Mouse (Mus musculus) liver, adult 2 months (tissue): ENCODE results near the gene Trio.

Experiments
- CTCF ChIP-seq: fragments of 200-500 bp; IDR thresholded peaks from 2 replicates; pipeline ENCODE4 v1.5.1; 2011; ENCODE audit warnings: low read depth, low read length, control low read depth
- POLR2A ChIP-seq: fragments of 200-500 bp; IDR thresholded peaks from 2 replicates; pipeline ENCODE4 v1.6.1; 2011; ENCODE audit warnings: low read length, control low read depth; ENCODE audit not compliant: insufficient read depth; ENCODE audit errors: extremely low read depth

GRCm38 (mm10) chr15:27789325-27789724 lies 236.3 kb downstream of the Trio start:
- TF ChIP-seq CTCF (no peak), POLR2A (no peak)
